Mouse (Mus musculus) heart, adult 2 months (tissue): ENCODE measurements around the gene Lrrc46. TPM values are rescaled to one million over a fixed set of nuclear protein-coding genes. Genes with fewer than 3 reads are reported as not detected.
A peak's percentile ranks its signal among the peaks of the same experiment; 100 is the strongest.

Source experiments
- DNase-seq, 2 experiments: peaks; one replicate each; pipeline ENCODE4 v3.0.0; 2021
- H3K27ac ChIP-seq: fragments of 200-600 bp; 2 replicates; pipeline ENCODE4 v1.8.1; 2022
- H3K27me3 ChIP-seq: fragments of 200-500 bp; 2 replicates; pipeline ENCODE4 v1.6.1; 2012; ENCODE audit warnings: mild to moderate bottlenecking, low read length, inconsistent platforms, mixed read lengths; ENCODE audit not compliant: control insufficient read depth, insufficient read depth
- H3K36me3 ChIP-seq: fragments of 200-500 bp; 2 replicates; pipeline ENCODE4 v1.6.1; 2012; ENCODE audit warnings: low read length, inconsistent platforms; ENCODE audit not compliant: control insufficient read depth, insufficient read depth
- H3K4me1 ChIP-seq: fragments of 200-500 bp; 2 replicates; pipeline ENCODE4 v1.6.1; 2011; ENCODE audit warnings: low read length; ENCODE audit not compliant: control insufficient read depth, insufficient read depth
- H3K4me3 ChIP-seq: fragments of 200-600 bp; 2 replicates; pipeline ENCODE4 v1.8.1; 2022
- H3K79me2 ChIP-seq: fragments of 200-500 bp; replicated peaks from 2 replicates; pipeline ENCODE4 v1.6.1; 2012; ENCODE audit warnings: mild to moderate bottlenecking, inconsistent platforms, low read length, moderate library complexity, mixed read lengths; ENCODE audit not compliant: control insufficient read depth, insufficient read depth
- H3K9ac ChIP-seq: fragments of 200-500 bp; 2 replicates; pipeline ENCODE4 v1.6.1; 2012; ENCODE audit warnings: low read depth, mild to moderate bottlenecking, control low read depth, inconsistent platforms, low read length, mixed read lengths
- CTCF ChIP-seq: fragments of 200-600 bp; IDR thresholded peaks from 2 replicates; pipeline ENCODE4 v1.8.1; 2022; ENCODE audit warnings: antibody characterized with exemption, mild to moderate bottlenecking, moderate library complexity
- EP300 ChIP-seq: fragments of 200-500 bp; IDR thresholded peaks from 2 replicates; pipeline ENCODE4 v1.6.1; 2011; ENCODE audit warnings: low read depth, low read length, control low read depth; ENCODE audit not compliant: insufficient read depth
- POLR2A ChIP-seq: fragments of 200-500 bp; IDR thresholded peaks from 2 replicates; pipeline ENCODE4 v1.6.1; 2011; ENCODE audit warnings: mild to moderate bottlenecking, low read depth, low read length, control low read depth; ENCODE audit not compliant: insufficient read depth
- WGBS: fragments of 180-500 bp; shearing (Covaris S2); methylation state at CpG from one replicate; pipeline ENCODE4 v1.1.7; 2018; 5-methylcytosine and 5-hydroxymethylcytosine counted together
- intact Hi-C: fragments of 180-260 bp; cut with DNase I; formaldehyde crosslinking; loops from one replicate; pipeline ENCODE4 v1.15.1; 2025
- long read RNA-seq: library from polyadenylated mRNA; stranded (forward); transcript quantifications from one replicate; pipeline ENCODE4 v2.0.0, GENCODE M21; 2021
- polyA plus RNA-seq: library from polyadenylated mRNA; depleted of rRNA; stranded (reverse); fragments of >200 nt; gene quantifications from 2 replicates; pipeline ENCODE4 v1.2.3, GENCODE M21; 2012; rRNA removed
- total RNA-seq, 2 experiments: library from RNA; stranded (reverse); gene quantifications; 2 replicates each; pipeline ENCODE4 v1.2.3; 2021

Gene Lrrc46
- total RNA-seq (under 1 TPM in 1 of 2 experiments, not detected in 1; 0.18 TPM), polyA plus RNA-seq (0.50 and 1.0 TPM in 2 replicates)
- long read RNA-seq = 0 reads

DNA sequence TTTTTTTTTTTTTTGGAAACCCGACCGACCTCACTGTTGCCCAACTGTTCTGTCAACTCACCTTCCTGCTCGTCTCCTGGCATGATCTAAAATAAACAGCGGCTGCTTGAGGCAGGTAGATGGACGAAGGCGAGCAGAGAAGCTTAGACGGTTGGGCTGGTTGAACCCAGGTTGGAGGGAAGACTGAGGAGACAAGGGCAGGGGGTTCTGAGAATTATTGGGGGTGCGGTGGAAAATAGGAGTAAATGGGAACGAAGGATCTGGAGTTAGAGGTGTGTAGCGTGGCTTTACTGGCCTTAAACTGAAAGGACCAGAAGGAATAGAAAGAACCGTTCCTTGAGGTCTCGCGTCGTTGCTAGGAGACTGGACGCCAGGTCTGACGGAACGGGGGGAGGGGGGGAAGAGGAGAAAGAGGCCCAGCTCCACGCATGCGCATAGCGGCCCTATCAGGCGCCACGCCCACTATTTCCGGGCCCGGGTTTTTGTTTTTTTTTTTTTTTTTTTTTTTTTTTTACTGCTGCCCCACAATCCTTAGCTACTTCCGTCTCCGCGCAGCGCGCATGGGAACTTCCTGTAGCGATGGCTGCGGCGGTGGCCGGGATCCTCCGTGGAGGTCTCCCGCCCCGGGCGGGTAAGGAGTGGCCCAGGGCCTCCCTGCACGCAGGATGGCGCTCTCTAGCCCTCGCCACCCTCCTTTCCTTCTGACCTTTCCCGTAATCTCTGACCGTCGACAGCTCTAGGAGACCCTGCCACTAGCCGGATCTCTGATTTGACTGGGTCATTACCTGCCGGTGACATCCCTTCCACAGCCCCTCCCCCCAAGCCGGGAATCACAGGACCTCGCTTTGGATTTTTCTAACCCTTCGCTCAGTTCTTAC lies at the start of gene Lrrc46, which contains the start of gene Mrpl10:
Gene Lrrc46 (minus strand): TSS at position 386 of the 878 bp plus-strand sequence.
Gene Mrpl10 (plus strand): TSS at position 539 of the 878 bp plus-strand sequence.
- H3K36me3 ChIP-seq = no peaks in the 10 kb centered on the region
- peaks cover 3% of the 10 kb centered on the region for H3K4me1 ChIP-seq
- WGBS = under 1% methylated on average over 48 of the region's 48 CpGs
- no peaks in the 10 kb centered on the region for H3K27me3 ChIP-seq
- peak within 1 kb of the TSS; percentile 81 for H3K9ac ChIP-seq
- H3K27ac ChIP-seq = peak within 1 kb of the TSS; percentile 90
- no peaks in the 10 kb centered on the region for H3K79me2 ChIP-seq
- peak within 1 kb of the TSS; percentile 80 for H3K4me3 ChIP-seq
- peak; percentile 88 to 89 for DNase-seq
- peak; percentile 60; the same call in 1 of the 2 replicates for TF ChIP-seq EP300
- no peak for TF ChIP-seq CTCF
- TF ChIP-seq POLR2A = peak; percentile 80
- intact Hi-C loops = no loop called here

DNA sequence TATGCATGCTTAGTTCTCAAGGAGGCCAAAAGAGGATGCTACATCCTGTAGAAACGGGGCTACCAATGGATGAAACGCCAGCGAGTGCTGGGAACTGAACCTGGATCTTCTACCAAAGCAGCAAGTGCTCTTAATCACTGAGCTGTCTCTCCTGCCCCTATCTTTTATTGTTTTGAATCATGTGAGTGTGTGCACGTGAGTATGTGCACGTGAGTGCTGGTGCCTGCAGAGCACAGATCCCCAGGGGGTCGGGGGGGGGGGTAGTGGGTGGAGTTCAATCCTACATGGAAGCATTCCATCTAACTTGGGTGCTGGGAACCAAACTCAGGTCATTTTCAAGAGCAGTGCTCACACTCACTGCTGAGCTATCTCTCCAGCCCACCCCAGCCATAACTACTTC lies 45.2 kb upstream of the Lrrc46 start:
- H3K4me3 ChIP-seq = no peak overlapping the region
- no peaks in the 10 kb centered on the region for H3K79me2 ChIP-seq
- no peaks in the 10 kb centered on the region for H3K36me3 ChIP-seq
- 0 out of 2 replicates have a peak, but pooled peaks cover 1% of the 10 kb centered on the region for H3K27me3 ChIP-seq
- no peak overlapping the region for H3K9ac ChIP-seq
- no peak overlapping the region for H3K27ac ChIP-seq
- H3K4me1 ChIP-seq = no peaks in the 10 kb centered on the region; the same call in 1 of the 2 replicates
- DNase-seq = no peak
- intact Hi-C loops = no loop called here
- TF ChIP-seq EP300 (no peak), POLR2A (no peak)
- WGBS = 59% methylated on average over 6 of the region's 6 CpGs

DNA sequence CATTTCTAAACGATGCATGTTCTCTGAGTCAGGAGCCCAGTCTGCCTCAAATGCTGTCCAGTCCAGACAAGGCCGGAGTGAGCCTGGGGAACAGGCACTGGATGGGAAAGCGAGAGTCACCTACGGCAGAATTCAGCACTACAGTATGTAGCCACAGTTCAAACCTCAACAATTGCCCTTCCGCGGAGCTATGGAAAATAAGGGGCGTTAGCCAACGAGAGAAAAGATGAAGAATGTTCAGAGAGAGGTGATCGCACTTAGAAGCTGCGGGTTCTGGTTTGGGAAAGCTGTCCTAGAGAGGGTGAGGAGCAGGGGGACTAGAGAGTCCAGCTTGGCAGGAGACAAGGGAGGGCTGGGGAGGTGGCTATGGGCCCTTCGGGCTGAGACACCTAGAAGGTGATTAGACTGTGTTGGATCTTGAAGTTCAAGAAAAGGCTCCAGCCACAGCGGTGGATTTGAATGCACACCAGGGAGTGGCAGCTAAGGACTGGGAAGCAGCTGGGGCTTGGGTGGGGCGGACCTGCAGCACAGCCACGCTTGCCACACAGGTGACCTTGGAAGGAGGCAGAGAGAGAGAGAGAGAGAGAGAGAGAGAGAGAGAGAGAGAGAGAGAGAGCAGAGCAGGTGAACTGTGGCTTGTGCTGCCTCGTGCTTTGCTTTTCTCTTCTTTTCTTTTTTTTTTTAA lies 43.8 kb upstream of the Lrrc46 start:
- no peaks in the 10 kb centered on the region; the same call in 1 of the 2 replicates for H3K4me1 ChIP-seq
- no peak overlapping the region for H3K9ac ChIP-seq
- H3K79me2 ChIP-seq = no peaks in the 10 kb centered on the region
- no peak for DNase-seq
- intact Hi-C loops = no loop called here
- no peak overlapping the region for H3K27ac ChIP-seq
- 86% methylated on average over 15 of the region's 15 CpGs for WGBS
- H3K27me3 ChIP-seq = no peaks in the 10 kb centered on the region
- no peak overlapping the region for H3K4me3 ChIP-seq
- no peaks in the 10 kb centered on the region for H3K36me3 ChIP-seq
- TF ChIP-seq CTCF = no peak
- no peak for TF ChIP-seq POLR2A
- no peak for TF ChIP-seq EP300

DNA sequence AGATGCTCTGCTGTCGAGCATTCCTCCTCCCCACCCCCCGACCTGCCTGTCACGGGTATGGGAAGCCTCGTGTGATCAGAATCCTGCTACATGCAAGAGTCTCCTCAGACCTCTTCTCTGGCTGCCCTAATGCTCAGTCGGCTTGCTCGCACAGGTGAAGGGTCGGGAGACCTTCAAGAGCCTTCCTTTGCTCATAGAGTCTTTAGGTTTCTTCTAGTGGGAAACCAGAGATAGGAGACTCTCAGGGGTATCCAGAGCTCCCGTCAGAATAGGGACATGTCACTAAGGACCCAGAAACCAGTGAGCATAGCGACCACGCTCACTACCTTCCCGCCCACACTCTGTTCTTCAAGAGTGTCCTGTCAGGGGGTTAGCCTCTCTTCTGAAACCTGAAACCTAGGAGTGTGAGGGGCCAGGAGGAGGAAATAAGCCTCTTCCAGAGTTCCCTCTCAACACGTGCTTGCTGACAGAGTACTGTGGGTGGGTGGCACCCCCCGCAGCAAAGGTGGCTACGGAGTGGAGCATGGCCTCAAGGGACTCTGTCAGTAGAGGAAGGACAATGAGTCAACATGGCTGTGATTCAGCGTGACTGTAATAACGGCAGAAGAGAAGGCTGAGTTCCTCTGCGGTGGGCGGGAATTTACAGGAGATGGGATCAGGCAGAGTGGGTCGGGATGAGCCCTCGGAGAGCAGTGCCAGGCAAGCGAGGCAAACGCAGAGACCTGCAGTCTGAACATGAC lies 42.4 kb upstream of the Lrrc46 start:
- H3K36me3 ChIP-seq = no peaks in the 10 kb centered on the region
- no peak overlapping the region for H3K9ac ChIP-seq
- no peaks in the 10 kb centered on the region for H3K79me2 ChIP-seq
- H3K27me3 ChIP-seq = no peaks in the 10 kb centered on the region
- peak in 1 of 2 experiments; percentile 18 for DNase-seq
- intact Hi-C loops = no loop called here
- H3K4me1 ChIP-seq = no peaks in the 10 kb centered on the region; the same call in 1 of the 2 replicates
- no peak overlapping the region for H3K27ac ChIP-seq
- H3K4me3 ChIP-seq = no peak overlapping the region
- 19% methylated on average over 22 of the region's 22 CpGs for WGBS
- TF ChIP-seq EP300 (no peak), CTCF (no peak), POLR2A (no peak)

DNA sequence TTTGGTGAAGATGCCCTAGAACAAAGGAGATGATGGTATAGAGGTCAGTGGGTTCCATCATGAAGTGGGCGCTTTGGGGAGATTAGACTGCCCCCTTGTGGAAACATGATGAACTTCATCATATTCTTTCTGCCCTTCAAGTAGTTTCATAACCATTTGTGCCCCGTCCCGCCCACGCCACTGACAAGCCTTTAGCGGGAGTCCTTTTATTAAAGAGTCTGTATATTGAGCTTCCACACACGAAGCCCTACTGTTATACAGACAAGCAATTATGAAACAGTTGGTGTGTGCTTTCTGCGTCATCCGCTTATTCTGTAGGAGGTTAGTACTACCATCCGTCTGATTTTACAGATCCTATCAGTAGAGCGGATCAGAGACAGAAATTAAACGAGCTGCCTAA lies 41.8 kb upstream of the Lrrc46 start:
- TF ChIP-seq POLR2A (no peak), CTCF (peak; percentile 75)
- H3K27me3 ChIP-seq = no peaks in the 10 kb centered on the region
- DNase-seq = peak; percentile 18 to 25
- WGBS = 30% methylated on average over 11 of the region's 11 CpGs
- intact Hi-C loops = no loop called here
- H3K27ac ChIP-seq = no peak overlapping the region
- H3K9ac ChIP-seq = no peak overlapping the region
- no peaks in the 10 kb centered on the region for H3K36me3 ChIP-seq
- H3K4me3 ChIP-seq = no peak overlapping the region
- H3K79me2 ChIP-seq = no peaks in the 10 kb centered on the region
- no peaks in the 10 kb centered on the region; the same call in 1 of the 2 replicates for H3K4me1 ChIP-seq
